Mouse (Mus musculus) frontal cortex, postnatal 14 days (tissue): ENCODE measurements around the gene Cd99l2.
"Not testable (repeated sequence)": the region's sequence is repeated elsewhere in the genome, so short reads cannot be mapped to it uniquely, and the experiment has no call there.

Experiments
- DNase-seq, 2 experiments: peaks; one replicate each; pipeline ENCODE4 v3.0.0; 2022; ENCODE audit warnings: low spot score in 2 of 2

The Cd99l2 gene

GRCm38 (mm10) chrX:71492634-71493278 lies at the start of gene Cd99l2:
Gene Cd99l2, minus strand, starts transcription at chrX:71492849.
- DNase-seq, result peak; percentile 67 to 71

DNA sequence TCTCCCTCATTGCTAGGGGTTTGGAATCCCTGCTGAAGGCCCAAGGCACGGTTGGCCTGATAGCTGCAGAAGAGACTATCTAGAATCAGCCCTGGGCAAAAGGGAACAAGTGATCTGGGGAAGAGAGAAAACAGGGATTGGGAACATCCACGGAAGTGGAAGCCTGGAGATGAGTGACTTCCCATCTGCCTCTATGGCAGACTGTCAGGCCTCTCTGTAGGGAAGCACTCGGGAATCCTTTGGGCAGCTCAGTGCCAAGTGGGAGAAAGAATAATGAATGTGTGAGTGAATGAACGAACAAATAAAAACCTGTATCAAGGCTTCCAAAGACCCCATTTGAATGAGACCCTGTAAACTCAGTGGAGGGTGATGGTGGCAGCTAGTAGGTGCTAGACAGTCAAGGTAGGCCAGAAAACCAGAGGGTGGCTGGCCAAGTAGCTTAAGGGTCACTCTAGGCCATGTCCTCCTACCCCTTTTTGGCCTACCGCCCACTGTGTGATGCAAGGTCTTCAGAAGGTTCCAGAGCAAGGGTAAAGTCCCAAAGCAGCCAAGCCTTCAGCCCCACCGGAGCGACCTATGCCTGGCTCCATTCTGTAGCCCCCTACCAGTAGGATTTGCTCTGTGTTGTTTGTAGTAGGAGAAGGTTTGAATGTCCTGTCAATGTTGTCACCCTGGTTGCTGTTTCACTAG lies 48.3 kb upstream of the Cd99l2 start:
- no peak for DNase-seq

DNA sequence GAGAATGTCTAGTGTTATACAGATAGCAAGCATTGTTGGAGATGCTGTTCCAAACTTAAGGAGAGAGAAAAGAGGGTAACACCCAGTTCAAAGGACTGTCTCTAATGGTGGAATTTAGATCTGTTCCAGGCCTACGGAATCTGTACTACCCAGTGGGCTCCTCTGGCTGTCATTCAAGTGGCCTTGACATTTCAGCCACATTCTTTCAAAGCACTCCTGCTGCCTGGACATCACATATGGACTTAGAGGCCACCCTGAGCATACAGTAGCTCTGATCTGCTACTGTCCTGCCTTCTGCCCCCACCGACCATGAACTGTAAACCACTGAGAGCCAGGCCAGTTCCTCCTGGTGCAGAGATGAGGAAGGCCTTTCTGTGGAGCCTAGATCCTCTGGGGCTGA lies 45.1 kb upstream of the Cd99l2 start:
- no peak for DNase-seq

- DNase-seq, result no peak
These were observed 41.5 kb upstream of the Cd99l2 start for GRCm38 (mm10) chrX:71534102-71534501.

DNA sequence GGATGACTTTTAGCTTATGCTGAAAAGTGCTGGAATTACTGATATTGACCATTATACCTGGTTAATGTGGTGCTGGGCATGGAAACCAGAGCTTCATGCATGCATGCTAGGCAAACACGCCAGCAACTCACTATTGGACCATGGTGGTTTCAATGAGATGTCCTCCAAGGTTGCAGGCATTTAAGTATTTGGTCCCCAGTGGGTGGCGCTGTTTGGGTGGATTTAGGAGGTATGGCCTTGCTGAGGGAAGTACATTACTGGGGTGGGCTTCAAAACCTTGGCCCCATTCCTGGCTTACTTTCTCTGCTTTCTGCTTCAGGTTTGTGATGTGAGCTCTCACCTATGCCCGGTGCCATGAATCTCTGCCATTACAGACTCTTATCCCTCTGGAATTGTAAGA lies 40.0 kb upstream of the Cd99l2 start:
- DNase-seq, result no peak

DNA sequence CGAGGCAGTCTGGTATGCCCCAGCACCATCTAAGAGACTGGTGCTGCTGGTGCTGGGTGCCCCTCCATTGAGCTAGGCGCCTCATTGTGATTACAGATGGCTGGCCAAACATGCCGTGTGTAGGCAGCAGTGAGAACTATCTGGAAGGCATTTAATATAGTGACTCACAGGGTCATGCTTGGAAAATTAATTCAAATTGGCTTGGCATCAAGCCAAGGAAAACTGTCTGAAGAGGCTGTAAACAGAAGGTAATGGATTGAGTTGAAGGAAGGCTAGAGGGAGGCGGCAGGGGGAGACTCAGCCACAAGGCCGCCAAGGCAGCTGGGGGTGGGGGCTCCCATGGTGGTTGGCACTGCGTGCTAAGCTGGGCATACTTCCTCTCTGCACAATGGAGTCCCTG lies 36.0 kb upstream of the Cd99l2 start:
- DNase-seq, result no peak

DNA sequence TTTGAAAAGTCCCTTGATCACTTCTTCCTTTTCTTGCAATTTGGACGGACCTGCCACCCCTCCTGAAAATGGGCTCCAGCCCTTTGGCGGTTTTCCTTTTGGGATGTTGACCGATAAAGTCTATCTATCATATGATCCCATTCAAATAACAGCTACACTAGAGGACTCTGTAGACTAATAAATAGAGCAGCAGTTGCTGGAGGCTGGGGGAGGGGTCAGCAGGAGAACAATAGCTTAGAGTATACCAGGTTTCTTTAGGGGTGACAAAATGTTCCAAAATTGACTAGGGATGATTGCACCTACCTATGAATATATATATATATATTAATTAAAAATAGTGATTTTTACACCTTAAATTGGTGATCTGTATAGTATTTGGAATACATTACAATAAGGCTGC lies 35.5 kb upstream of the Cd99l2 start:
- no peak for DNase-seq

DNA sequence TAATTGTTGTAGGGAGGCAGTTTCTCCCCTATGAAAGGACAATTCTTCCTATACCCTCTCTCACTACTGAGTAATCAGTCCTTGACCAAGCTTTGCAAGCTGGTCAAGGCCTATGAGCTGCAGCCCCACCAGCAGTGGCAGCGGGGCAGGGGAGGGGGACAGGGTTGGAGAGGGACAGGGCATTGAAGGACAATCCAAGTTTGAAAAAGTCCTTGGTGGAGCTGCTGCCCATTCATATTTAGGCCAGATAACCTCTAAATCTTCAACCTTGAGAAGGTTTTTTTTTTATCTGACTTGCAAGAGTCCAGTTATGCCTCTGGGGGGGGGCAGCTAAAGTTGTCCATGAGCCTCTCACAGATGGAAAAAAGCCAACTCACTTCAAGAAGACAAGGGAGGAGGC lies 34.8 kb upstream of the Cd99l2 start:
- no peak for DNase-seq

GRCm38 (mm10) chrX:71525593-71526299 lies 33.1 kb upstream of the Cd99l2 start:
- DNase-seq, result no peak

GRCm38 (mm10) chrX:71524310-71524709 lies 31.7 kb upstream of the Cd99l2 start:
- DNase-seq, result no peak

DNA sequence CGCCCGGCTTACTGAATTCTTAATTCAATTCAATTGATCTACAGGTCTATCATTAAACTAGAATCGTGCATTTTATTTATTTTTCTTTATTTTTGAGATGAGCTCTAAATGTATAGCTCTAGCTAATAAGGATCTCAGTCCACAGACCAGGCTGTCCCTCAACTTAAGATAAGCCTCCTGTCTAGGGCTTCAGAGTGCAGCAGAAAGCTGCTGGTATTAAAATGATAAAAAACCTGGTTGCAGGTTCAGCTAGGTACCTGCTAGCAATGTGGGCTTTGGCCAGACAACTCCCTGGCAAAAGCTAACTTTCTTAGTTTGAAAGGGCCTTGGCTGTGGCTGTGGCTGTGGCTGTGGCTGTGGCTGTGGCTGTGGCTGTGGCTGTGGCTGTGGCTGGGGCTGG lies 30.2 kb upstream of the Cd99l2 start:
- DNase-seq, result no peak

DNA sequence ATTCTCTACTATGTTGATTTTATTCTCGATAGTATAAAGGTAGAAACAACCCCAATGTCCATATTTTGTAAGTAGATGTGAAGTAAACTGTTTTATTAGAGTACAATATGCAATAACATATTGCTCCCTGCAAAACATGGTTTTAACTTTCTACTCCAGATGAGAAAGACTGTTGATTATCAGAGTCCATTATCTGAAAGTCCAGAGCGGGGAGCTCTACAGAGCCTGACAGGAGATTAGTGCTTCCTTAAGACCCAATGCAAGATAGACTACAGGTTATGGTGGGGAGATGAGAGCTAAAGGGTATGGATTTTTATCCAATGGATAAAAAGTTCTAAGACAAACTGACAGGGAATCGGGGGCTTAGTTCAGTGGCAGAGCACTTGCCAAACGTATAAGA lies 26.6 kb upstream of the Cd99l2 start:
- no peak for DNase-seq

- DNase-seq, result not testable (repeated sequence)
These were observed 13.9 kb upstream of the Cd99l2 start for GRCm38 (mm10) chrX:71506591-71506990.

DNA sequence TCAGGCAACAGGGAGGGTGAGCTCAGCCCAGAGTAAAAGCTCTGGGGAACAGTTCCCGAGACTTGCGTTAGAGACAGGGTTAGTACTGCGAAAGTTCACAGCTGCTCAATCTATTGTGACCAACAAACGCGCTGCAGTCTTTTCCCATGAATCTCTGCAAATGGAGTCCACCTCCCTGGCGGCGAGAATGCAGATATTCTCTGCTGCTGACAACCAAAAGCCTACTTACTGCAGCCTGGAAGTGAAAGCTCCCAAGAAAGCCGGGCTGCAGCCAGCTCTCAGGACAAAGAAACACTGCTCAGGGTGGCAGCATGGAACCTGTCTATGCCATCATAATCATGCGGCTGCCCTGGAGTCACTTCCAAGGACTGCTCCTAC lies 619 bp upstream of the Cd99l2 start:
- peak in 1 of 2 experiments; percentile 11 for DNase-seq

DNA sequence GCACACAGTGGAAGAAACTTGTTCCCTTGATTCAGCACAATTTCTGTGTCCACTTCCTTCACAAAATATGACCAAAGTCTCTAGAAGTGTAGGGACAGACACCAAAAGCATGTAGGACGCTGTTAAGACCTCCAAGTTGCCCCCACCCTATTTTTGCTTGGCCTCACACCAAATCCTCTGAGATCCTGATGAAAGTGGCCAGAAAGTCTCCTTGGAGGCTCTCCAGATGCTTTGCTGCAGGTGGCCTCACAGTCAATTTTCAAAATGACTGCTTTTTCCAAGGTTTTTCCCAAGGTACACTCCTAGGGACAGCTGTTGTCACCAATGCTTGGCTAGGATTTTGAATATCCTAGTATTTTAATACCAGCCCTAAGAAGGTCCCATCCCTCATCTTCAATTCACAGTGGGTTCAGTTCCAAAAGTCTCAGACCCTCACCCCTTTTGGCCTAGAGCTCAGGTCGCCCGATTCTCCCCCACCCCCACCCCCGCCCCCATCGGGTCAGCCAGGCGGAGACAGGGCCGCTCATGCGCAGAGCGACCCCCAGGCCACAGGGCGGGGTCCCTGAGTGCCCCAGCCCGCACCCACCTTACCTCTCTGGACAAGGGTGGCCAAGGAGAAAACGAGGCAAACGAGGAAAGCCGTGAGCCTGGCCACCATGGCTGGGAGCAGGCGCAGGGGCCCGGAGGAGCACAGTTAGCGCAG lies 567 bp downstream of the Cd99l2 start:
- DNase-seq, result no peak

- no peak for DNase-seq
These were observed 3.3 kb downstream of the Cd99l2 start for GRCm38 (mm10) chrX:71489353-71489752.

- DNase-seq, result no peak
These were observed 10.4 kb downstream of the Cd99l2 start for GRCm38 (mm10) chrX:71482244-71482643.

GRCm38 (mm10) chrX:71475992-71476391 lies 16.7 kb downstream of the Cd99l2 start:
- no peak for DNase-seq

GRCm38 (mm10) chrX:71475497-71475896 lies 17.2 kb downstream of the Cd99l2 start:
- DNase-seq, result no peak

DNA sequence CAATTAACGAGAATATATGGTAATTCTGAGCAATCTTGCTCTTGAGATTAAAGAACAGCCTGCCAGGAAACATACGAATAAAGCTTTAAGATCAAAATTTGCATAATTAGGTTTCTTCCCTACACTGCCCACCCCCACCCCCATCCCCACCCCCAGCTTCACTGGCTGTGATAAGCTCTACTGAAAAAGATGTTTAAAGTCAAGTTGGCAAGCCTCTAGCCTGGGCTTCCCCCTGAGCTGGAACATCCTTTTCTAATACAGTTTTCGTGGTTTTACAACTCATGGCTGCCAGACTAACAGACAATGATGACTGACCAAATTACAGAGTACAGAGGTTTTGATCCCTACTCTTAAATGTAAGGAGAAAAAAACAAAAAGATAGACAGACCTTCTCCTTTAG lies 17.6 kb downstream of the Cd99l2 start:
- no peak for DNase-seq

- DNase-seq, result no peak
These were observed 18.2 kb downstream of the Cd99l2 start for GRCm38 (mm10) chrX:71474296-71474956.
